Mouse (Mus musculus) heart, postnatal 10 days (tissue): ENCODE data around the gene Asb18. TPM values are rescaled to one million over a fixed set of nuclear protein-coding genes. Genes with fewer than 3 reads are reported as not detected.

Experiments used
- DNase-seq, 2 experiments: peaks; one replicate each; pipeline ENCODE4 v3.0.0; 2021
- intact Hi-C: fragments of 180-260 bp; cut with DNase I; formaldehyde crosslinking; loops from one replicate; pipeline ENCODE4 v1.15.1; 2025
- total RNA-seq, 2 experiments: library from RNA; stranded (reverse); gene quantifications; 2 replicates each; pipeline ENCODE4 v1.2.3; 2021

Asb18 gene
- total RNA-seq, 2 experiments from 2014 or later = 6.3 to 8.0 TPM

- peak in 1 of 2 experiments; percentile 10 for DNase-seq
Measured at GRCm38 (mm10) chr1:89934316-89935260, 79.9 kb downstream of the Asb18 start.

GRCm38 (mm10) chr1:89933786-89934185 is 80.7 kb downstream of the Asb18 start:
- intact Hi-C loops = loop anchor here (10.0 kb wide), 1 partner anchor 699 kb away; no protein-coding TSS in a partner anchor
- peak in 1 of 2 experiments; percentile 15 for DNase-seq

More at GRCm38 (mm10) chr1:89934316-89935260, 79.9 kb downstream of the Asb18 start:
- intact Hi-C loops = loop anchor here (10.0 kb wide), 1 partner anchor 700 kb away; no protein-coding TSS in a partner anchor

- intact Hi-C loops = loop anchor here (10.0 kb wide), 1 partner anchor 698 kb away; no protein-coding TSS in a partner anchor
- no peak for DNase-seq
Measured at GRCm38 (mm10) chr1:89933028-89933427, 81.4 kb downstream of the Asb18 start.

- DNase-seq = no peak
- intact Hi-C loops = loop anchor here (10.0 kb wide), 1 partner anchor 698 kb away; no protein-coding TSS in a partner anchor
Measured at GRCm38 (mm10) chr1:89932616-89933015, 81.8 kb downstream of the Asb18 start.

GRCm38 (mm10) chr1:89932021-89932423 is 82.4 kb downstream of the Asb18 start:
- intact Hi-C loops = loop anchor here (10.0 kb wide), 1 partner anchor 697 kb away; no protein-coding TSS in a partner anchor
- peak in 1 of 2 experiments; percentile 8 for DNase-seq

- DNase-seq = peak in 1 of 2 experiments; percentile 61
- intact Hi-C loops = loop anchor here (10.0 kb wide), 1 partner anchor 696 kb away; no protein-coding TSS in a partner anchor
Measured at GRCm38 (mm10) chr1:89931120-89931519, 83.3 kb downstream of the Asb18 start, which contains the start of gene Gbx2. TSS of gene Gbx2 (minus strand) at chr1:89931179.

- intact Hi-C loops = loop anchor here (10.0 kb wide), 1 partner anchor 696 kb away; no protein-coding TSS in a partner anchor
- no peak for DNase-seq
Measured at GRCm38 (mm10) chr1:89930551-89930950, 83.9 kb downstream of the Asb18 start.

- peak in 1 of 2 experiments; percentile 19 for DNase-seq
- intact Hi-C loops = loop anchor here (10.0 kb wide), 1 partner anchor 695 kb away; no protein-coding TSS in a partner anchor
Measured at GRCm38 (mm10) chr1:89929721-89930505, 84.6 kb downstream of the Asb18 start.

- intact Hi-C loops = no loop called here
- DNase-seq = no peak
Measured at GRCm38 (mm10) chr1:89929181-89929580, 85.3 kb downstream of the Asb18 start.

- intact Hi-C loops = no loop called here
- DNase-seq = no peak
Measured at GRCm38 (mm10) chr1:89928676-89929075, 85.8 kb downstream of the Asb18 start.

- peak in 1 of 2 experiments; percentile 9 for DNase-seq
- intact Hi-C loops = no loop called here
Measured at GRCm38 (mm10) chr1:89927061-89927661, 87.3 kb downstream of the Asb18 start.

- intact Hi-C loops = no loop called here
Measured at GRCm38 (mm10) chr1:89926583-89927060, 87.8 kb downstream of the Asb18 start.

GRCm38 (mm10) chr1:89925501-89926190 is 88.8 kb downstream of the Asb18 start:
- DNase-seq = no peak
- intact Hi-C loops = no loop called here

More at GRCm38 (mm10) chr1:89926583-89927060, 87.8 kb downstream of the Asb18 start:
- no peak for DNase-seq

- no peak for DNase-seq
- intact Hi-C loops = no loop called here
Measured at GRCm38 (mm10) chr1:89923642-89924020, 90.8 kb downstream of the Asb18 start.

GRCm38 (mm10) chr1:89922883-89923641 is 91.4 kb downstream of the Asb18 start:
- intact Hi-C loops = no loop called here

GRCm38 (mm10) chr1:89922282-89922681 is 92.2 kb downstream of the Asb18 start:
- no peak for DNase-seq
- intact Hi-C loops = no loop called here

More at GRCm38 (mm10) chr1:89922883-89923641, 91.4 kb downstream of the Asb18 start:
- DNase-seq = no peak

- intact Hi-C loops = no loop called here
- no peak for DNase-seq
Measured at GRCm38 (mm10) chr1:89921806-89922205, 92.7 kb downstream of the Asb18 start.

GRCm38 (mm10) chr1:89919206-89919605 is 95.3 kb downstream of the Asb18 start:
- no peak for DNase-seq
- intact Hi-C loops = no loop called here

- intact Hi-C loops = no loop called here
- DNase-seq = no peak
Measured at GRCm38 (mm10) chr1:89918111-89918510, 96.4 kb downstream of the Asb18 start.
